Mouse (Mus musculus) midbrain, embryonic 12.5 days (tissue): Measurements from ENCODE around the gene Tfrc. TPM values are rescaled to one million over a fixed set of nuclear protein-coding genes. Genes with fewer than 3 reads are reported as not detected.
A peak's percentile ranks its signal among the peaks of the same experiment; 100 is the strongest.

Experiments
- ATAC-seq: fragments of 200-750 bp; cut with Nextera tagmentation; 2 replicates; pipeline ENCODE4 v1.8.0; 2017; ENCODE audit warnings: low read depth, moderate TSS enrichment, moderate library complexity; ENCODE audit not compliant: low FRiP score
- H3K27ac ChIP-seq: fragments of 300-500 bp; sonication (generic); replicated peaks from 2 replicates; pipeline ENCODE4 v1.5.1; 2016; ENCODE audit warnings: mild to moderate bottlenecking
- H3K27me3 ChIP-seq: fragments of 300-500 bp; sonication (generic); 2 replicates; pipeline ENCODE4 v1.6.1; 2016; ENCODE audit warnings: mild to moderate bottlenecking
- H3K36me3 ChIP-seq: fragments of 300-500 bp; sonication (generic); 2 replicates; pipeline ENCODE4 v1.6.1; 2016
- H3K4me1 ChIP-seq: fragments of 300-500 bp; sonication (generic); 2 replicates; pipeline ENCODE4 v1.6.1; 2016
- H3K4me2 ChIP-seq: fragments of 300-500 bp; sonication (generic); replicated peaks from 2 replicates; pipeline ENCODE4 v1.6.1; 2016; ENCODE audit warnings: mild to moderate bottlenecking, moderate library complexity
- H3K4me3 ChIP-seq: fragments of 300-500 bp; sonication (generic); 2 replicates; pipeline ENCODE4 v1.5.1; 2016; ENCODE audit warnings: mild to moderate bottlenecking
- H3K9ac ChIP-seq: fragments of 300-500 bp; sonication (generic); replicated peaks from 2 replicates; pipeline ENCODE4 v1.6.1; 2016; ENCODE audit warnings: mild to moderate bottlenecking, moderate library complexity
- H3K9me3 ChIP-seq: fragments of 300-500 bp; sonication (generic); 2 replicates; pipeline ENCODE4 v1.6.1; 2016; ENCODE audit warnings: mild to moderate bottlenecking
- WGBS: fragments of 180-500 bp; shearing (Covaris S2); methylation state at CpG from one replicate; pipeline ENCODE4 v1.1.7; 2016; 5-methylcytosine and 5-hydroxymethylcytosine counted together
- polyA plus RNA-seq: library from polyadenylated mRNA; unstranded; fragments of >200 nt; fragmentation: Nextera tagmentation; extraction: Ambion mirVana; gene quantifications from 2 replicates; pipeline ENCODE4 v1.2.1, GENCODE M21; 2016

The Tfrc gene
- polyA plus RNA-seq, 1 experiment from 2014 or later, result 64.1 TPM

DNA sequence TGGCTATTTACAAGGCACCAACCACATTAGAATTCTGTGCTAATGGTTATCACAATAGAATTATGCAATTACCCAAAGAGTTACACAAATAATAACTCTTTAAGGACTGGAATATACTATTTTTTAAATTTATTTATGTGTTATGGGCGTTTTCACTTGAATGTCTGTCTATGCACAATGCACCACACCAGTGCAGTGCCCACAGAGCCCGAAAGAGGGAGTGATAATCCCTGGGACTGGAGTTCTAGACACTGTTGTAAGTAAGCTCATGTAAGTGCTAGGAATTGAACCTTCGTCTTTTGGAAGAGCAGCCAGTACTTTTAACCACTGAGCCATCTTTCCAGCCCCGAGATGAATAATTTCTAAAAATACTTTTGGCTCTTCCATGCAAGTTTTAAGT lies 46.8 kb downstream of the Tfrc start:
- Histone ChIP-seq H3K4me1 (peaks cover 30% of the 10 kb centered on the region), H3K4me2 (no peak overlapping the region), H3K9me3 (no peaks in the 10 kb centered on the region), H3K27me3 (no peaks in the 10 kb centered on the region), H3K27ac (no peak overlapping the region), H3K36me3 (no peaks in the 10 kb centered on the region; the same call in 1 of the 2 replicates), H3K4me3 (no peak overlapping the region), H3K9ac (no peak overlapping the region)
- 94% methylated on average over 4 of the region's 4 CpGs for WGBS
- ATAC-seq, result no peak

DNA sequence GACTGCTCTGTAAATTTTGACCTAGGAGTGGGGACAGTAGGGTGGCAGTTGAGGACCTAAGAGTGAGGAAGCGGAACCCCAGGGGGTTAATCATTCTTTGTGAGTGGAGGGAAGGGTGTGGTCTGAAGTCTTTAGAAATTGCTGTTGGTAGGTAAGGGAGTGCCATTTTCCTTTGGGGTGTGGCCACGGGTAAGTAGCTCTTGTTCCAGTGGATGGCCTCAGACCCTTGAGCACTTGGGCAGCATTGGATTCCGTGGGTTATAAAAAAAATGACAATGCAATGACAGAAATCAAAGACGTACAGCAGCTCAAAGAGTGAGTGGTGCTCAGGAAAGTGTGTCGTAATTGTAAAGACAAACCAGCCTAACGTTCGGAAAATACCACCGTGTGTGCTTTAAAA lies 47.6 kb downstream of the Tfrc start:
- Histone ChIP-seq H3K27ac (no peak overlapping the region), H3K4me1 (peaks cover 38% of the 10 kb centered on the region), H3K9me3 (no peaks in the 10 kb centered on the region), H3K4me3 (no peak overlapping the region), H3K36me3 (no peaks in the 10 kb centered on the region; the same call in 1 of the 2 replicates), H3K27me3 (no peaks in the 10 kb centered on the region), H3K4me2 (no peak overlapping the region), H3K9ac (no peak overlapping the region)
- 86% methylated on average over 8 of the region's 8 CpGs for WGBS
- ATAC-seq, result no peak

DNA sequence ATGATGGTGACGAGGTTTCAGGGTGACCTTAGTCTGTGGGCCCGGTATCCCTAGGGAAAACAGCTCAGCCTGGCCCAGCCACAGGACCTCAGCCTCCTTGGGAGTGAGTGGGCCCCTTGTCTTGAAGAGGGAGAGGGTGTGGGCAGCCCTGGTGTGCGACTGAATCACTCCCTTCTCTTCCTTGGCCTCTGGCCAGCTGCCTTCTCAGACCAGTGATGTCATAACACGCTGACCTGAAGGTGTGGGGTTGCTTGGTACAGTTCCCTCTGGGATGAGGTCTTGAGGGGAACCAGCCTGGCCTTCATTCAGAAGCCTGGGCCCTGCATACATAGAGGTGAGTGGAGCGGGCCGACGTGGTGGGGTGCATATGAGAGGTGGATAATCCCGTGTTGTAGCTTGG lies 48.1 kb downstream of the Tfrc start:
- Histone ChIP-seq H3K36me3 (no peaks in the 10 kb centered on the region; the same call in 1 of the 2 replicates), H3K4me1 (peaks cover 42% of the 10 kb centered on the region), H3K4me2 (no peak overlapping the region), H3K9ac (no peak overlapping the region), H3K27me3 (no peaks in the 10 kb centered on the region), H3K27ac (no peak overlapping the region), H3K4me3 (no peak overlapping the region), H3K9me3 (no peaks in the 10 kb centered on the region)
- 85% methylated on average over 8 of the region's 8 CpGs for WGBS
- no peak for ATAC-seq

GRCm38 (mm10) chr16:32657498-32658250 lies 49.0 kb downstream of the Tfrc start:
- Histone ChIP-seq H3K4me2 (no peak overlapping the region), H3K27ac (no peak overlapping the region), H3K36me3 (no peaks in the 10 kb centered on the region), H3K27me3 (no peaks in the 10 kb centered on the region), H3K9me3 (no peaks in the 10 kb centered on the region), H3K4me3 (no peak overlapping the region), H3K9ac (no peak overlapping the region), H3K4me1 (peaks cover 50% of the 10 kb centered on the region)
- 87% methylated on average over 16 of the region's 16 CpGs for WGBS
- ATAC-seq, result no peak

DNA sequence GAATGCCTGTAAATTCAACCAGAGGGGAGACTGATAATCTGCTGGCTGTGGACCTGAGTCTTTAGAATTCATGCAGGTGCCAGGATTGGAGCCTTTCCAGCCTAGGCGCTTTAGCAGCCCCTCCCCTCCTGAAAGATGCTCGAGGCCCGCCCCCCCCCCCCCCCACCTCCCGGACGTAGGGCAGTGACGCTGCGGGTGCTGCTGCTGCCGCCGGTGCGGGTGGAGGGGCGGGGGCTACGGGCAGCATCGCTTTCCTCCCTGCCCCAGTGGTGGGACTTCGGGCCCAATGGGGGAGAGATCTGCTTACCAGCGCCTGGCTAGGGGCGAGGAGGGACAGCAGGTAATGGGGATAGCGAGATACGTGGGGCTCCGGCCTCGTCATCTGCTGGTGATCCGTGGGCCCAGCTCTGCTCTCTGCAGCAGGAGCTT lies 50.0 kb downstream of the Tfrc start:
- Histone ChIP-seq H3K9me3 (no peaks in the 10 kb centered on the region), H3K4me1 (peaks cover 58% of the 10 kb centered on the region), H3K36me3 (no peaks in the 10 kb centered on the region), H3K4me3 (peak overlapping the region; percentile 40), H3K9ac (peak overlapping the region; percentile 60), H3K27ac (peak overlapping the region; percentile 70), H3K4me2 (peak overlapping the region; percentile 62), H3K27me3 (no peaks in the 10 kb centered on the region)
- ATAC-seq, result 0 out of 2 replicates have a peak, but pooled peaks have one; percentile 11
- WGBS, result 0% methylated on average over 8 of the region's 21 CpGs

GRCm38 (mm10) chr16:32659385-32659784 lies 50.7 kb downstream of the Tfrc start:
- H3K4me1 ChIP-seq, result peaks cover 59% of the 10 kb centered on the region
- no peaks in the 10 kb centered on the region for H3K9me3 ChIP-seq
- 9% methylated on average over 8 of the region's 8 CpGs for WGBS
- peak overlapping the region; percentile 40 for H3K4me3 ChIP-seq
- H3K27me3 ChIP-seq, result no peaks in the 10 kb centered on the region
- peak overlapping the region; percentile 62 for H3K4me2 ChIP-seq
- peak overlapping the region; percentile 60 for H3K9ac ChIP-seq
- ATAC-seq, result 0 out of 2 replicates have a peak, but pooled peaks have one; percentile 11
- H3K27ac ChIP-seq, result peak overlapping the region; percentile 70
- H3K36me3 ChIP-seq, result no peaks in the 10 kb centered on the region

DNA sequence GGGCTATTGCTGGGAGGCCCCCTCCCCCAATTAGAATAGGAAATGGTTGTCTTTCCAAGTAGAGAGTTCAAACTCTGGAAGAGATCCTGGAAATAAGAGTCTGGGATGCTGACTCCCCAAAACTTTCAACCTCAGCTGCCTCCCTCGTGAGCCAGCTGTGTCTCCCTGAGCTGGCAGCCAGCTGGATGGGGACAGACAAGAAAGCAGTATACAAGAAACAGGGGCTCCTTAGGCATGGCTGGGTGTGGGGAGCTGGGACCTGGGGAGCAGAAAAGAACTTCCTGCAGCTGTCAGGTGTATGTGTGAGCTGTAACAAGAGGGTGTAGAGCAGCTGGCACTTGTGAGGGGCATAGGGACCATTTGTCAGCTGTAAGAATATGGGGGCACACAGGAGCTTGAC lies 51.4 kb downstream of the Tfrc start:
- no peak for ATAC-seq
- H3K9ac ChIP-seq, result no peak overlapping the region
- WGBS, result 50% methylated on average over 1 of the region's 1 CpGs
- H3K4me3 ChIP-seq, result no peak overlapping the region
- peak overlapping the region; percentile 70 for H3K27ac ChIP-seq
- H3K4me1 ChIP-seq, result peaks cover 60% of the 10 kb centered on the region
- no peaks in the 10 kb centered on the region for H3K27me3 ChIP-seq
- no peak overlapping the region for H3K4me2 ChIP-seq
- H3K36me3 ChIP-seq, result no peaks in the 10 kb centered on the region
- no peaks in the 10 kb centered on the region for H3K9me3 ChIP-seq

- Histone ChIP-seq H3K4me2 (peak overlapping the region; percentile 30), H3K9ac (peak overlapping the region; percentile 41), H3K27ac (peak overlapping the region; percentile 70), H3K9me3 (no peaks in the 10 kb centered on the region), H3K4me1 (peaks cover 66% of the 10 kb centered on the region), H3K4me3 (0 out of 2 replicates have a peak overlapping the region, but pooled peaks have one; percentile 9), H3K36me3 (no peaks in the 10 kb centered on the region), H3K27me3 (no peaks in the 10 kb centered on the region)
- 21% methylated on average over 10 of the region's 10 CpGs for WGBS
- peak; percentile 47; the same call in 1 of the 2 replicates for ATAC-seq
These were observed 52.0 kb downstream of the Tfrc start for GRCm38 (mm10) chr16:32660557-32661321.

GRCm38 (mm10) chr16:32661493-32661921 lies 52.8 kb downstream of the Tfrc start:
- Histone ChIP-seq H3K36me3 (no peaks in the 10 kb centered on the region), H3K4me2 (peak overlapping the region; percentile 30), H3K27me3 (no peaks in the 10 kb centered on the region), H3K9me3 (no peaks in the 10 kb centered on the region), H3K4me1 (peaks cover 74% of the 10 kb centered on the region), H3K9ac (peak overlapping the region; percentile 41), H3K27ac (peak overlapping the region; percentile 70), H3K4me3 (peak overlapping the region; percentile 9; the same call in 1 of the 2 replicates)
- ATAC-seq, result peak; percentile 32
- 41% methylated on average over 9 of the region's 10 CpGs for WGBS

DNA sequence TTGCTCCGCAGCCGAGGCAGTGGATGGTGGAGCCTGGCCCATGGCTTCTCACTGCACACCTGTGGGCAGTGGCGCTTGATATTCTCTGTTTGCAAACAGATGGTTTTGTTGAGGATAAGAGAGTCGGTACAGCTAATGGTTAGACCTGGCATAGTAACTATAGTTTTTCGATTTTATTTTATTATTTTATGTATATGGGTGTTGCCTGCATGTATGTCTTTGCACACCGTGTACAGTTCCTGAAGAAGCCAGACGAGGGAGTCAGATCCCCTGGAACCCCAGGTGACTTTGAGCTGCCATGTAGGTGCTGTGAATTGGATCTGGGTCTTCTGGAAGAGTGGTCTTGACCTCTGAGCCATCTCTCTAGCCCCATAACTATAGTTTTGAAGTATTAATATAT lies 53.7 kb downstream of the Tfrc start:
- peak overlapping the region; percentile 30; the same call in 1 of the 2 replicates for H3K4me2 ChIP-seq
- peak overlapping the region; percentile 41; the same call in 1 of the 2 replicates for H3K9ac ChIP-seq
- H3K9me3 ChIP-seq, result no peaks in the 10 kb centered on the region
- no peak overlapping the region for H3K4me3 ChIP-seq
- H3K4me1 ChIP-seq, result peaks cover 74% of the 10 kb centered on the region
- peak overlapping the region; percentile 70; the same call in 1 of the 2 replicates for H3K27ac ChIP-seq
- 89% methylated on average over 7 of the region's 7 CpGs for WGBS
- H3K27me3 ChIP-seq, result no peaks in the 10 kb centered on the region
- H3K36me3 ChIP-seq, result no peaks in the 10 kb centered on the region
- ATAC-seq, result no peak

- 72% methylated on average over 9 of the region's 9 CpGs for WGBS
- ATAC-seq, result no peak
These were observed 54.6 kb downstream of the Tfrc start for GRCm38 (mm10) chr16:32663231-32663858.

More at GRCm38 (mm10) chr16:32663231-32663858, 54.6 kb downstream of the Tfrc start:
- Histone ChIP-seq H3K27me3 (no peaks in the 10 kb centered on the region), H3K4me3 (no peak overlapping the region), H3K4me1 (peaks cover 79% of the 10 kb centered on the region), H3K9ac (no peak overlapping the region), H3K4me2 (no peak overlapping the region), H3K27ac (peak overlapping the region; percentile 65), H3K9me3 (no peaks in the 10 kb centered on the region), H3K36me3 (no peaks in the 10 kb centered on the region)
